Mouse (Mus musculus) liver, embryonic 14.5 days (tissue): ENCODE measurements around the gene Col4a1.

Experiments
- CTCF ChIP-seq: IDR thresholded peaks from 2 replicates; pipeline ENCODE4 v1.5.1; 2016; ENCODE audit warnings: antibody characterized with exemption, low read depth, control low read depth
- EP300 ChIP-seq: IDR thresholded peaks from 2 replicates; pipeline ENCODE4 v1.6.1; 2016; ENCODE audit warnings: antibody characterized with exemption, low read depth

- TF ChIP-seq EP300 (no peak), CTCF (no peak)
Measured at GRCm38 (mm10) chr8:11274415-11274814, 38.2 kb downstream of the Col4a1 start.
